Mouse (Mus musculus): ENCODE measurements at regions not wholly inside any gene's neighbourhood (a gene's known extent, or its start where the extent isn't known, plus 50 kb on each side); places are given as distances from the start of the nearest gene placed in this dataset.

GRCm38 (mm10) chr8:126757951-126758757 lies 164.4 kb upstream of the Irf2bp2 start:
- peak overlapping the region; percentile 33 for H3K27ac ChIP-seq
- ATAC-seq (ENCODE audit: low FRiP score, low read depth): no peak
- H3K9me3 ChIP-seq: no peaks in the 10 kb centered on the region
- no peaks in the 10 kb centered on the region for H3K36me3 ChIP-seq
- no peak overlapping the region for H3K4me3 ChIP-seq
- H3K4me1 ChIP-seq: peaks cover 14% of the 10 kb centered on the region
- no peak overlapping the region for H3K4me2 ChIP-seq (replicated peaks)
- no peaks in the 10 kb centered on the region for H3K27me3 ChIP-seq
- 67% methylated on average over 12 of the region's 12 CpGs for WGBS
- no peak overlapping the region for H3K9ac ChIP-seq

DNA sequence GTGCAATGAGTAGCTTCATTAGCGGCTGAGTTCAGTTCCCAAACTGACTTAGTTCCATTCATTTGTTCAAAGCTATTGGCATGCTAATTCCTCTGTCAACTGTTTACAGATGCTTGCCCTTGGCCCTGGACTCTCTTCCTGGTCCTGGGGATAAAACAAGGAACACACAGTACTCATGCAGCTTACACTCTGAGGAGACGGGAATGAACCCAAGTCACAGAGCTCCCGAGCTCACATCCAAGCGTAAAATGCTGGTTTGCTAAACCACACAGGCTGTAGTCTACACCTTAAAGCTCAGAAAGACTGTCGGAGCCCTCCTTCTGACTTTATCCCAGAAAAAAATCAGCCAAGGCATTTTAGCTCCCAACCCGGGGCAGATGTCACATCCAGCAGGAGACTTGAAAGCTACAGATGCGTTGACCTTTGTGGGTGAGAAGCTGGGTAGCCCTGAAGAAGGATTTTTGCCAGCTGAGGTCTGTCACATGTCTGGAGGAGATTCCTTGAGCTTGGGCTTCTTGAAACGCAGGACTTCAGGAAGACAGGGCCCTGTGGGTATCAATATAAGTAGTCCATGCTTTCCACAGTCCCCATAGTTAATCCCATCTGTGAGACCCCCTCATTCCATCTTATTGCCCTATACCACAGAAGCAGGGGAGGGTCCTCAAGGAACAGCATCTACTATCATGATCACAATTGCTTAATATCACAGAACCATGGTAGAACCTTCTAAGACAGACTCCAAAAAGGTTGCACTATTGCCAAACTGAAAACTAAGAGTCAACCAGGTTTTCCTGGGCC lies 162.7 kb upstream of the Irf2bp2 start:
- no peaks in the 10 kb centered on the region for H3K27me3 ChIP-seq
- no peak overlapping the region for H3K27ac ChIP-seq
- H3K4me1 ChIP-seq: peaks cover 29% of the 10 kb centered on the region
- H3K36me3 ChIP-seq: no peaks in the 10 kb centered on the region
- H3K4me3 ChIP-seq: no peak overlapping the region
- no peak overlapping the region for H3K4me2 ChIP-seq (replicated peaks)
- ATAC-seq (ENCODE audit: low FRiP score, low read depth): no peak
- H3K9ac ChIP-seq: no peak overlapping the region
- WGBS: 84% methylated on average over 8 of the region's 8 CpGs
- H3K9me3 ChIP-seq: no peaks in the 10 kb centered on the region

- H3K9ac ChIP-seq: no peak overlapping the region
- WGBS: 83% methylated on average over 5 of the region's 5 CpGs
- no peak overlapping the region for H3K27ac ChIP-seq
- no peak for ATAC-seq (ENCODE audit: low FRiP score, low read depth)
- H3K4me3 ChIP-seq: no peak overlapping the region
- H3K4me1 ChIP-seq: peaks cover 38% of the 10 kb centered on the region
- no peaks in the 10 kb centered on the region for H3K9me3 ChIP-seq
- H3K36me3 ChIP-seq: no peaks in the 10 kb centered on the region
- H3K27me3 ChIP-seq: no peaks in the 10 kb centered on the region
- no peak overlapping the region for H3K4me2 ChIP-seq (replicated peaks)
These were observed 161.9 kb upstream of the Irf2bp2 start for GRCm38 (mm10) chr8:126755669-126756068.

DNA sequence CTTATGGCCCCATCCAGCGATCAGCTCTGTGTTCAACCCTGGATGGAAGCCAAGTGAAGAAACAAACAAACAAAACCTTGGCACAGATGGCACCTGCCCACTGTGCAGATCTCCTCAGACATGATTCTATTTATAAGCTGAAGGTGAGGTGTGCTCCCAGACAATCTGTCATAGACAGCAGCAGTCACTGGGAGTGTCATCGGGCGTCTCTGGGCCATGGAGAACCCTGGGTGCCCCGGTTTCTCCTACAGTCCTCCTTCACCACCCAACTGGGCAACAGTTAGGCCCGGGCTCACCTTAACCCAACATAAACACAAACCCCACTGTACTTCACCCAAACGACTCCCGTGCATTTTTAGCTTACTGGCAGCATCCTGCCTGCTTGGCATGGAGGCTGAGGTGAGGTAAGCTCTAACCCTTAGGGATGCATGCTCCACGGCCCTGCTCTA lies 160.6 kb upstream of the Irf2bp2 start:
- Histone ChIP-seq H3K4me1 (peaks cover 40% of the 10 kb centered on the region), H3K27me3 (no peaks in the 10 kb centered on the region), H3K4me3 (no peak overlapping the region), H3K36me3 (no peaks in the 10 kb centered on the region), H3K9ac (no peak overlapping the region), H3K4me2 (replicated peaks) (no peak overlapping the region), H3K9me3 (no peaks in the 10 kb centered on the region), H3K27ac (0 out of 2 replicates have a peak overlapping the region, but pooled peaks have one; percentile 28)
- WGBS: 89% methylated on average over 8 of the region's 8 CpGs
- ATAC-seq (ENCODE audit: low FRiP score, low read depth): no peak

DNA sequence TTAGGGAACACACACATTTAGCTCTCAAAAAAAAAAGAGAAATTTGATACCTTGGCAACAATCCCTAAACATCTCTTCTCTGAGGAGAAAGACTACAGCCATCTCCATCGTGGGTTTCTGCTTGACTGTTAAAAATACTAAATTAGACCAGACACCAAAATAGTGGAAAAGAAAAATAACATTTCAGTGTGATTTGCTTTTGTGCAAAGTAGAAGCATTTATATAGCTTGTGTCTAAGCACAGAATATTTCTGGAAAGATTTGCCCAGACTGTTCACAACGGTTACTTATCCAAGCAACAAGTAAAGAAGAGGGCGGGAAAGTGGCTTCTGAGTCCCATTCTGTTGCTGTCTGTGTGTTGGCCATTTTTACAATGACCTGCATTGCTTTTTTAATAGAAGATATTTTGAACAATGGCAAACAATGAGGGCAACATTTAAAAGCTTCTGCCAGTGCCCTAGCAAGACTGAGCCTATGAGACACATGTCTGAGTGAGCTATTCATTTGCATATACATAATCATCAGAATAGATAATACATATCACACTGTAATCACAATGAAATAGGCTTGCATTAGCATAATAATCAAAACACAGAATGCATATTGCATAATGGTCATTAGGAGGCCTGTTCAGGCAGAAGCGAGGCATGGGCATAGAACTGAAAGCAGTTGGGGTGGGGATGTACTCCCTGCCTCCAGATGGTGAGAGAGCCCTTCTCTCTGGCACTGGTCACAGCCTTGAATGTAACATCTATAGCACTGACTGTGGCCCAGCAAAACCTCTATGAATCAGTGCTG lies 159.5 kb upstream of the Irf2bp2 start:
- Histone ChIP-seq H3K27ac (no peak overlapping the region), H3K4me1 (peaks cover 38% of the 10 kb centered on the region), H3K9me3 (no peaks in the 10 kb centered on the region), H3K4me3 (no peak overlapping the region), H3K27me3 (no peaks in the 10 kb centered on the region), H3K36me3 (no peaks in the 10 kb centered on the region), H3K9ac (no peak overlapping the region), H3K4me2 (replicated peaks) (no peak overlapping the region)
- 76% methylated on average over 4 of the region's 4 CpGs for WGBS
- no peak for ATAC-seq (ENCODE audit: low FRiP score, low read depth)

- H3K9me3 ChIP-seq: no peaks in the 10 kb centered on the region
- ATAC-seq (ENCODE audit: low FRiP score, low read depth): no peak
- peaks cover 34% of the 10 kb centered on the region for H3K4me1 ChIP-seq
- H3K4me2 ChIP-seq (replicated peaks): no peak overlapping the region
- WGBS: 29% methylated on average over 6 of the region's 6 CpGs
- peak overlapping the region; percentile 61; the same call in 1 of the 2 replicates for H3K27ac ChIP-seq
- no peaks in the 10 kb centered on the region for H3K36me3 ChIP-seq
- no peak overlapping the region for H3K9ac ChIP-seq
- H3K27me3 ChIP-seq: no peaks in the 10 kb centered on the region
- H3K4me3 ChIP-seq: no peak overlapping the region
These were observed 157.8 kb upstream of the Irf2bp2 start for GRCm38 (mm10) chr8:126751416-126752140.

- no peak for ATAC-seq (ENCODE audit: low FRiP score, low read depth)
- H3K9ac ChIP-seq: no peak overlapping the region
- no peak overlapping the region for H3K4me2 ChIP-seq (replicated peaks)
- WGBS: 43% methylated on average over 18 of the region's 18 CpGs
- no peak overlapping the region for H3K4me3 ChIP-seq
- H3K27me3 ChIP-seq: no peaks in the 10 kb centered on the region
- peak overlapping the region; percentile 64; the same call in 1 of the 2 replicates for H3K27ac ChIP-seq
- no peaks in the 10 kb centered on the region for H3K9me3 ChIP-seq
- peaks cover 33% of the 10 kb centered on the region for H3K4me1 ChIP-seq
- no peaks in the 10 kb centered on the region for H3K36me3 ChIP-seq
These were observed 152.4 kb upstream of the Irf2bp2 start for GRCm38 (mm10) chr8:126745992-126746775.

DNA sequence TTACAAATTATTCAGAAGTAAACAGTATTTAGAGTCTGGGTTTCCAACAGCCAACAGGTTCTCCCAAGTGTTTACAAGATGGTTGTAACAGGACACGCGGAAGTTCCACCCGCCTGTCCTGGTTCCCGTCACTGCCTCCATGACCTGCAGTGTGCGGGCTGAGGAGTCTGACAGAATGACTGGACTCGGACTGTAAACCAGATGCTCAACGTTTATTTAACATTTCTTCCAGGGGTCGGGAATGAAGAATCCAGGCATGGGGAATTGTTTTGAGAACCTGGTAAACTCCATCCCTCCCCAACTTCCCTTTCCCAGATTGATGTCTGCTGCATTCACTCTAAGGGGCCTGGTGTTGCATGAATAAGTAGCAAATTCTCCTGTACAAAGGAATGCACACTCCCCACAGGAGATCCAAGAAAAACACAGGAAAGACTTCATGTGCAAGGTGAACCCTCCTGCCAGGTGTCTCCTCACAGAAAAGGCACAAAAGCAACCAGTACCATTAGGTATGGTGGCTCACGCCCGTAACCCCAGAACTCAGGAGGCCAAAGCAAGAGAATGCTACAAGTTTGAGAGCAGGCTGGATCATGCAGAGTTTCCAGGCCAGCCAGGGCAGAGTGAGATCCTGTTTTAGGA lies 151.1 kb upstream of the Irf2bp2 start:
- WGBS: 32% methylated on average over 10 of the region's 10 CpGs
- no peak overlapping the region for H3K9ac ChIP-seq

GRCm38 (mm10) chr8:126743296-126743695 lies 149.5 kb upstream of the Irf2bp2 start:
- no peak for ATAC-seq (ENCODE audit: low FRiP score, low read depth)
- H3K4me3 ChIP-seq: no peak overlapping the region
- no peak overlapping the region for H3K9ac ChIP-seq

More for the DNA sequence above, 151.1 kb upstream of the Irf2bp2 start:
- peaks cover 25% of the 10 kb centered on the region for H3K4me1 ChIP-seq
- H3K4me2 ChIP-seq (replicated peaks): no peak overlapping the region
- no peak overlapping the region for H3K4me3 ChIP-seq
- ATAC-seq (ENCODE audit: low FRiP score, low read depth): no peak
- no peaks in the 10 kb centered on the region for H3K27me3 ChIP-seq
- H3K9me3 ChIP-seq: no peaks in the 10 kb centered on the region
- peak overlapping the region; percentile 33; the same call in 1 of the 2 replicates for H3K27ac ChIP-seq
- no peaks in the 10 kb centered on the region for H3K36me3 ChIP-seq

DNA sequence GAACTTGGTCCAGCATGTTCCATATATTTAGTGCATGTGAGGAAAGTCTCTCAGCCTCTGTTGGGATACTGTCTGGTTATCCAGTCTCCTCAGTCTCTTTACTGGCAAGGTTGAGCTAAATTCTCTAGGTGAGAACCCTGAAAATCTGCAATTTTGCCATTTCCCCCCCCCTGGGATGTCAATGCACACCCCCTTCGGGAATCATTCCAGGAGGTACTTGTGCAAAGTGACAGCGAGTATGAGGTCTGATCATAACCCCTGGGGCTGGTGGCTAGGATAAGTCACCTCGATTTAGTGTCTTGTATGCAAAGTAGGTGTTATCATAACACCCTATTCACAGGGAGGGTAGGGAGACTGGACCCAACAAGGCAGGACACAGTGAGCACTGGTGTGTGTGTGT lies 148.3 kb upstream of the Irf2bp2 start:
- no peak overlapping the region for H3K27ac ChIP-seq
- H3K36me3 ChIP-seq: no peaks in the 10 kb centered on the region
- 82% methylated on average over 3 of the region's 3 CpGs for WGBS
- H3K4me2 ChIP-seq (replicated peaks): no peak overlapping the region
- no peak overlapping the region for H3K9ac ChIP-seq
- ATAC-seq (ENCODE audit: low FRiP score, low read depth): no peak
- no peaks in the 10 kb centered on the region for H3K27me3 ChIP-seq
- H3K4me3 ChIP-seq: no peak overlapping the region
- H3K4me1 ChIP-seq: peaks cover 27% of the 10 kb centered on the region
- no peaks in the 10 kb centered on the region for H3K9me3 ChIP-seq

More at GRCm38 (mm10) chr8:126743296-126743695, 149.5 kb upstream of the Irf2bp2 start:
- Histone ChIP-seq H3K9me3 (no peaks in the 10 kb centered on the region), H3K4me2 (replicated peaks) (no peak overlapping the region), H3K27me3 (no peaks in the 10 kb centered on the region), H3K4me1 (peaks cover 25% of the 10 kb centered on the region), H3K27ac (no peak overlapping the region), H3K36me3 (no peaks in the 10 kb centered on the region)
- 64% methylated on average over 9 of the region's 9 CpGs for WGBS
